Mouse (Mus musculus) neural tube, embryonic 14.5 days (tissue): ENCODE data around the gene Sorcs3. TPM values are rescaled to one million over a fixed set of nuclear protein-coding genes. Genes with fewer than 3 reads are reported as not detected.

Experiments used
- ATAC-seq: fragments of 200-750 bp; cut with Nextera tagmentation; 2 replicates; pipeline ENCODE4 v1.8.0; 2017; ENCODE audit warnings: low read depth, mild to moderate bottlenecking, moderate TSS enrichment, moderate library complexity
- H3K27ac ChIP-seq: fragments of 300-500 bp; sonication (generic); 2 replicates; pipeline ENCODE4 v1.5.1; 2014; ENCODE audit warnings: low read depth, mild to moderate bottlenecking, control low read depth, low read length, moderate library complexity, mixed read lengths
- H3K27me3 ChIP-seq: fragments of 300-500 bp; sonication (generic); 2 replicates; pipeline ENCODE4 v1.6.1; 2014; ENCODE audit warnings: low read length; ENCODE audit not compliant: control insufficient read depth, insufficient read depth
- H3K36me3 ChIP-seq: fragments of 300-500 bp; sonication (generic); 2 replicates; pipeline ENCODE4 v1.6.1; 2014; ENCODE audit warnings: low read length, mixed read lengths; ENCODE audit not compliant: control insufficient read depth, insufficient read depth
- H3K4me1 ChIP-seq: fragments of 300-500 bp; sonication (generic); 2 replicates; pipeline ENCODE4 v1.6.1; 2014; ENCODE audit warnings: low read length; ENCODE audit not compliant: control insufficient read depth, insufficient read depth
- H3K4me2 ChIP-seq: fragments of 300-500 bp; sonication (generic); 2 replicates; pipeline ENCODE4 v1.6.1; 2014; ENCODE audit warnings: mild to moderate bottlenecking, low read depth, low read length, control low read depth
- H3K4me3 ChIP-seq: fragments of 300-500 bp; sonication (generic); 2 replicates; pipeline ENCODE4 v1.5.1; 2014; ENCODE audit warnings: low read depth, low read length, control low read depth, mixed read lengths
- H3K9ac ChIP-seq: fragments of 300-500 bp; sonication (generic); replicated peaks from 2 replicates; pipeline ENCODE4 v1.6.1; 2014; ENCODE audit warnings: low read depth, mild to moderate bottlenecking, control low read depth, low read length, mixed read lengths
- H3K9me3 ChIP-seq: fragments of 300-500 bp; sonication (generic); 2 replicates; pipeline ENCODE4 v1.6.1; 2016; ENCODE audit warnings: low read length; ENCODE audit not compliant: control insufficient read depth
- WGBS: fragments of 180-500 bp; shearing (Covaris S2); extraction: QIAGEN DNeasy Blood & Tissue Kit; methylation state at CpG from one replicate; pipeline ENCODE4 v1.1.7; 2014; 5-methylcytosine and 5-hydroxymethylcytosine counted together
- polyA plus RNA-seq: library from polyadenylated mRNA; unstranded; fragments of >200 nt; fragmentation: Nextera tagmentation; extraction: Ambion mirVana; gene quantifications from 2 replicates; pipeline ENCODE4 v1.2.1, GENCODE M21; 2014

Gene Sorcs3
- polyA plus RNA-seq, 1 experiment from 2014 or later: 18.3 TPM

DNA sequence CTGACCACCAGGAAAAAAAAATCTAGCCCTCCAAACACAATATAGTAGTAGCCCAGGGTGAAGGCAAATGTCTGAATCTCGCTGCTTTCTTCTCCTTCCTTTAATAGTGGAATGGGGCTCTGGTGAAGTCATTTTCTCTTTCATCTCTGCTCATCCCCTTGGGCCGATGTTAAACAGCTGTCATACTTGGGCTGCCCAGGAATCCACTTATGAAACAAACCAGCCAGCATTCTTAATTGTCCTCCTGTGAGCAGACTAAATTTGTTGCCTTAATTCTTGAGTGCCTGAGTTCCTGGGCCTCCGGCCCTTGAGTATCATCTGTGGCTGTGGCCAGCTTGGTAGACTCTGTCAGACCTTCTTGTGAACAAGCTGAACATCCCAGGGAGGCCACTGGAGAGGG lies 95.5 kb downstream of the Sorcs3 start:
- no peak; the same call in 1 of the 2 replicates for ATAC-seq
- H3K4me2 ChIP-seq: no peak overlapping the region
- WGBS: 23% methylated on average over 3 of the region's 3 CpGs
- H3K27ac ChIP-seq: peak overlapping the region; percentile 69; the same call in 1 of the 2 replicates
- H3K9ac ChIP-seq: no peak overlapping the region
- no peaks in the 10 kb centered on the region for H3K27me3 ChIP-seq
- H3K4me3 ChIP-seq: no peak overlapping the region
- H3K4me1 ChIP-seq: peaks cover 10% of the 10 kb centered on the region
- no peaks in the 10 kb centered on the region for H3K9me3 ChIP-seq
- no peaks in the 10 kb centered on the region for H3K36me3 ChIP-seq

DNA sequence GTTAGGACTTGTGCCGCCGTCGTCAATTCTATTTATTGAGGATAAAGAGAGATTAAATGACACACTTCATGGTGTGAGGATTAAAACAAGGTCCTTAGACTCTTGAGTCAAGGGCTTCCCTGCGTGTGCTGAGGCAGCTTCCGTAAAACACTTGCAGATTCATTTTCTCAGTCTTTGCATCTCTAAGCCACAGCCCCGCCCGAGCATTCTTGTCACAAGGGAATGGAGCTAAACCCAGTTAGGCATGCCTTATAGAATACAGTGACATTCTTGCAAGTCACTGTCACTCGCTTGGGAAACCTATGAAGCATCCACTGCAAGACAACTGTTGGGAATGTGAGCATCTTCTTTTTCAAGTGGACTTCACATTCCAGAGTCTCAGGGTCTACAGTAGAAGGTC lies 102.5 kb downstream of the Sorcs3 start:
- H3K4me3 ChIP-seq: no peak overlapping the region
- no peak overlapping the region for H3K9ac ChIP-seq
- ATAC-seq: no peak
- no peak overlapping the region for H3K4me2 ChIP-seq
- H3K4me1 ChIP-seq: no peaks in the 10 kb centered on the region
- H3K27me3 ChIP-seq: no peaks in the 10 kb centered on the region
- 89% methylated on average over 8 of the region's 8 CpGs for WGBS
- no peak overlapping the region for H3K27ac ChIP-seq
- H3K36me3 ChIP-seq: no peaks in the 10 kb centered on the region
- H3K9me3 ChIP-seq: no peaks in the 10 kb centered on the region

DNA sequence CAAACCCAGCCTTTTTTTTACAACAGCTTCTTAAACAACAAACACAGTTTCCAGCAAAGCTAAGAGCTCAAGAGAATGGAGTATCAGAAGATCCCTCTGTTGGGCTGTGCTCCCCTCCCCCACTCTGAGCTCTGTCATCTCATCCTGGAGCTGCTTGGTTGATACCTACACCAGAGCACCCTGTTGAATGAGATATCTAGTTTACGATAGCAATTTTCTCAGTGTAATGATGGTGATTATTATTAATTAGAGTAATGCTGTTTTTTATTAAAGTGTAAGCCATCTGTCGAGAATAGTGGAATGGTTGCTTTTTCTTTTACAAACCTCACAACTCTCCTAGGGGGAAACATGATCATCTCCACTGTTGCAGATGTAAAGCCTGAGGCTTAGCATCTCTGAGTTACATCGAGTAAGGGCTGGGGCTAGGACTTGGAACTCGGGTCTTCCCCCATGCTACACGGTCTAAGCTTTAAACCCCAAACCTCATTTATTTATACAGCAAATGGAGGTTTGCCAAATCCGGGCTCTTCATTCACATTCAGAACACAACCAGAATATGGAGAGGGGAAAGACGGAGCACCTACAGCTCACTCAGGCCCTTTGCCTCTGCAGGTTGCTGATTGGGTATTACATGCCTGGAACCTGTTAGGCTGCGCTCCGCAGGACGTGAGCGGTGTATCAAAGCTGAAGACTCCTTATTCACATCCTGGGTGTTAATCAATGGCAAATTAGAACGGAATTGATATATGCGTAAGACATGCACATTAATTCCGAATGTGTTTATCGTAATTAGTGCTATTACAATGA lies 103.9 kb downstream of the Sorcs3 start:
- Histone ChIP-seq H3K36me3 (no peaks in the 10 kb centered on the region), H3K27ac (no peak overlapping the region), H3K9ac (no peak overlapping the region), H3K4me2 (no peak overlapping the region), H3K27me3 (no peaks in the 10 kb centered on the region), H3K4me1 (no peaks in the 10 kb centered on the region), H3K4me3 (no peak overlapping the region), H3K9me3 (no peaks in the 10 kb centered on the region)
- 56% methylated on average over 15 of the region's 15 CpGs for WGBS
- ATAC-seq: no peak; the same call in 1 of the 2 replicates

DNA sequence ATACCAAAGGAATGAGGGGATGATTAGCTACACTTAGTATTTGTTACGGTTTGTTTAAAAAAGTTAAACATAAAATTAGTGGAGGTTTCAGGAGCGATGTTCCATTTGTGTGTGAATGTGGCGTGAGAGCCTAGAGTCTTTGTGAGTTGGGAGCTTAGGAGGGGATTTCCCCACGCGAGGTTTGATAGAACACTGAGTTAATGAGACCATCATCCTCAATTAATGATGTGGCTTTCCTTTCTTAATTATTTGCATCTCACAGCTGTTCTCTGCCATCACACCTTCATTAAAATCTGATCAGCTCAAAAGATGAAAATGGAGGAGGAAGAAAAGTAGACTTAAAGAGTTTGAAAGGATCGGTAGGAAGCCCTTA lies 104.5 kb downstream of the Sorcs3 start:
- no peak for ATAC-seq
- H3K4me2 ChIP-seq: no peak overlapping the region
- no peaks in the 10 kb centered on the region for H3K27me3 ChIP-seq
- H3K9me3 ChIP-seq: no peaks in the 10 kb centered on the region
- no peaks in the 10 kb centered on the region for H3K4me1 ChIP-seq
- H3K36me3 ChIP-seq: no peaks in the 10 kb centered on the region
- no peak overlapping the region for H3K9ac ChIP-seq
- H3K27ac ChIP-seq: no peak overlapping the region
- 55% methylated on average over 6 of the region's 6 CpGs for WGBS
- no peak overlapping the region for H3K4me3 ChIP-seq

DNA sequence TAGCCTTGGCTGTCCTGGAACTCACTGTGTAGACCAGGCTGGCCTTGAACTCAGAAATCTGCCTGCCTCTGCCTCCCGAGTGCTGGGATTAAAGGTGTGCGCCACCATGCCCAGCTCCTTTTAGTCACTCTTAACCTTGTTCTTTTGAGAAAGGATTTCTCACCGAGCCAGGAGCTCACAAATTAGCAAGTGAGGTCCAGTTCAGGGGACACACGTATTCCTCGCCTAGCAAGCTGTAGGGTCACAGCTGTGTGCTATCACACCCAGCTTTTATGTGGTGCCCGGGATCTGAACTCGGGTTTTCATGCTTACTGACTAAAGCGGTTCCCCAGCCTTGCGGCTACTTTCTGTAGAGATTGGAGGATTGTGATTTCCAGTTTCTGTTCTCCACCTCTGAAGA lies 108.0 kb downstream of the Sorcs3 start:
- no peak for ATAC-seq
- no peaks in the 10 kb centered on the region for H3K27me3 ChIP-seq
- no peak overlapping the region for H3K4me2 ChIP-seq
- no peak overlapping the region for H3K27ac ChIP-seq
- H3K36me3 ChIP-seq: no peaks in the 10 kb centered on the region
- no peak overlapping the region for H3K4me3 ChIP-seq
- no peak overlapping the region for H3K9ac ChIP-seq
- 96% methylated on average over 9 of the region's 9 CpGs for WGBS
- no peaks in the 10 kb centered on the region for H3K9me3 ChIP-seq
- no peaks in the 10 kb centered on the region for H3K4me1 ChIP-seq

DNA sequence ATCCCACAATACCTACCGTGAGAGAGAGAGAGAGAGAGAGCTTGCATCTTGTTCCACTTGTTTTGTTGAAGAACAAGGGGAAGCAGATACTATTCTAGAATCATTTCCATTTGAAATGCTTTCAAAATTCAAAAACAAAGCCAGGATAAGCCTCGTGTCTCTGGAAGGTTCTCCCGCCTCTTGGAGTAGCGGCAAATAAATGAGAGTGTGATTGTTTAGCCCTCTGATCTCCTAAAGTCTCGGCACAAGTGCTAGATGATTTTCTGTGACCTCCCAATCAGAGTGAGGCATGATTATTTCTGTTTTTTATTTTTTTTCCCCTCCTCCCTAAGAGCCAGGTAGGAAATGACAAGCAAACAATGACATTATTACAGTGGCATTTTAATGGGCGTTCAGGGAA lies 121.3 kb downstream of the Sorcs3 start:
- ATAC-seq: no peak
- Histone ChIP-seq H3K9me3 (no peaks in the 10 kb centered on the region), H3K36me3 (no peaks in the 10 kb centered on the region), H3K9ac (no peak overlapping the region), H3K27me3 (no peaks in the 10 kb centered on the region), H3K4me2 (no peak overlapping the region), H3K4me1 (no peaks in the 10 kb centered on the region), H3K4me3 (no peak overlapping the region), H3K27ac (no peak overlapping the region)
- WGBS: 37% methylated on average over 6 of the region's 6 CpGs

DNA sequence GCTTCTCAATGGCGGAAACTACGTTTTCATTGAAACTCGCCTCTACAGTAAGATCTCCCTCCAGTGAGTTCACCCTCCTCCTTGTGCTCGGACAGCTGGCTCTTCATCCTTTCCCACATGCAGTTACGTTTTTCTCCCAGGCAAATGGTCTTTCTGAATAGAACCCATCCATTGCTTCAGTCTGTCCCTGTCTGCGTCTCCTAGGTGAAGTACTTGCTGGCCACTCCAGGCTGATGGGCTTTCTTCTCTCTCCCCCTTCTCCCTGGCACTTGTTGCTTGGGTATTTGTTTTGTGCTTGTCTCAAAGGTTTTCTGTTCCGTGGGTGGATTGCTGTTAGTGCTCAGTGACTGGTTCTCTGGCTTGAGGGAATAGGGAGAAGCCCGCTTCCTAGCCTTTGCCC lies 122.3 kb downstream of the Sorcs3 start:
- ATAC-seq: no peak; the same call in 1 of the 2 replicates
- Histone ChIP-seq H3K4me1 (no peaks in the 10 kb centered on the region), H3K27ac (no peak overlapping the region), H3K4me3 (no peak overlapping the region), H3K27me3 (no peaks in the 10 kb centered on the region), H3K9ac (no peak overlapping the region), H3K4me2 (no peak overlapping the region), H3K36me3 (no peaks in the 10 kb centered on the region), H3K9me3 (no peaks in the 10 kb centered on the region)
- 65% methylated on average over 8 of the region's 8 CpGs for WGBS

DNA sequence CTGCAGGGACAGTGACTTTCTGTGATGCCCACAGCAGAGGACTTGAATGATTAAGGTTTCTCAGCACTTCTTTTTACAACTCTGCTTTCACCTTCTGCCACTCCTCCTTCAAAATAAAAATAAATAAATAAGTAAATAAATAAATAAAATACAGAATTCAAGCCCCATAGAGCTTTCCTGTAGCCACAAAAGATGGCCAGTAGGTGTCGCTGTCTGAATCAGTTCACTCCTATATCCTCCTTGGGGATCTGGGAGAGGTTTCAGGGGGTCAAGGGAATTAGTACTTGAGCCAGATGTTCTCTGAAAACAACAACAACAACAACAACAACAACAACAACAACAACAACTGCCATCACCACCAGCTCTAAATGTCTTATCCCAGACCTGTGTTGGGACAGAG lies 125.8 kb downstream of the Sorcs3 start:
- Histone ChIP-seq H3K36me3 (no peaks in the 10 kb centered on the region), H3K27me3 (no peaks in the 10 kb centered on the region), H3K4me2 (no peak overlapping the region), H3K9ac (no peak overlapping the region), H3K9me3 (no peaks in the 10 kb centered on the region), H3K4me3 (no peak overlapping the region), H3K4me1 (no peaks in the 10 kb centered on the region), H3K27ac (no peak overlapping the region)
- no peak for ATAC-seq
- 15% methylated on average over 1 of the region's 1 CpGs for WGBS

DNA sequence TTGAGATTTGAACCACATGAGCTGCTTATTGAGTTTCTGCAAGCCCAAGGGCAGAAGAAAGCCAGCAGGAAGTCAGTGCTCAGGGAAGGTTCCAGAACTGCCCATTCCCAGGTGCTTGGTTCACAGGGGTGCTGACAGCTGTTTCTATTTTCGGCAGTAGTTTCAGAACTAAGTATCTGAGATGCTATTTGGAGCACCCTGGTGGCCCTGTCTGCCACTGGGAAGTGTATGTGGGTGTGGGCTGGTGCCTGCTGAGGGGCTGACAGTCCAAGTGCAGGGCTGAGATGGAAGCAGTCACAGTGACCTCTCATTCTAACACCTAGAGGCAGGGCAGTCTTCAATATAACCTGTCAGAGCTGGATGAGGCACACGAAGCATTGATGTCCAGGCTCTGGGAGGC lies 127.3 kb downstream of the Sorcs3 start:
- no peak for ATAC-seq
- 86% methylated on average over 2 of the region's 2 CpGs for WGBS
- H3K9ac ChIP-seq: no peak overlapping the region

More for the DNA sequence above, 127.3 kb downstream of the Sorcs3 start:
- Histone ChIP-seq H3K27ac (no peak overlapping the region), H3K27me3 (no peaks in the 10 kb centered on the region), H3K36me3 (no peaks in the 10 kb centered on the region), H3K4me2 (no peak overlapping the region), H3K4me1 (no peaks in the 10 kb centered on the region), H3K4me3 (no peak overlapping the region), H3K9me3 (no peaks in the 10 kb centered on the region)
